In the genomic region with DNA sequence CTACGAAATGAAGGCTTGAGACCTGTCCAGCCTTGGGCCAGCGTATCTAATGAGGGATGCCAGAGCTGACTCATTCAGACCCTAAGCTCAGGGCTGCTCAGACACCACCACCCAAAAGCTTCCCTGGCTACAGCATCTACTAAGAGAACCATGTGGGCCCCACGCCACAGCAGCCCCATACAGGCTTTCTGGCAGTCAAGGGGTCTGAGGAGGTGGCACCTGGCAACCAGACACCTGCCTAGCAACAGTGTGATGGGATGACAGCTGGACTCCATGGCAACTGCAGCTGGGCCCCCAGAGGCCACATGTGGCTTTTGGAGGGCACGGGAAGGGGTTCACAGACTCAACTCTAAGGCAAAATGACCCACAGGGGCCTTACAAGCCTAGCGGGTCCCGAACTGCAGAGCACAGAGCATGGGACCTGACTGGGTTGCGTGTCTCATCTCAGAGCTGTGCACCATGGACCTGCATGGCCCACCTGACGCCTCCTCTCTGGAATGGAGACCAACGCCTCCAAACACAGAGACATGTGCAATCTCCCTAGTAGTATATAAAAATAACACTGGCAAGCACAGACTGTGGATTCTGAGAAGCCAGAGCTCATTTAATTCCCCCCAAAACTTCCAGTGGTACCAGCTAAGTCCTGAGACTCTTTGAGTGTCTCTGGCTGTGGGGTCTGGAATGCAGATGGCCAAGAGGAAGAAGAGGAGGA, we compare ENCODE assay signal across 13 mouse cellular contexts. TPM values are rescaled to one million over a fixed set of nuclear protein-coding genes. Genes with fewer than 3 reads are reported as not detected.
DNase-seq lines count a peak whose midpoint lies in the region; ATAC-seq and TF ChIP-seq lines count a peak whose summit lies in the region.
"Had no signal": no experiment of that assay in that cellular context is flagged by ENCODE, and none has a peak within 500 bp of the region (broad histone marks: within the 10 kb centered on the region; RNA-seq: fewer than 3 reads in every experiment).

No protein-coding gene starts in this region.

- peak; percentile 59 for DNase-seq in brain, adult 2 months (ENCODE audit: low read depth, low spot score)
- DNase-seq in embryonic facial prominence, embryonic 10.5 days (ENCODE audit: low spot score), result peak; percentile 57
- DNase-seq in midbrain, postnatal 0 days (ENCODE audit: low spot score), result peak; percentile 51
- no peak for DNase-seq in kidney, adult 2 months
- no peak for DNase-seq in spleen, postnatal 36 days (ENCODE audit: low spot score in 2 of 2)
- no peak for DNase-seq in cerebellum, postnatal 25 days
- DNase-seq: gastrocnemius, adult 2 months; heart, postnatal 36 days; kidney, postnatal 36 days; right cerebral cortex, postnatal 25 days had no signal

- ATAC-seq in hindbrain, embryonic 13.5 days (ENCODE audit: low FRiP score), result 0 out of 2 replicates have a peak, but pooled peaks have one; percentile 12
- ATAC-seq in midbrain, postnatal 0 days (ENCODE audit: low FRiP score), result peak; percentile 67; the same call in 1 of the 2 replicates
- ATAC-seq in kidney, embryonic 14.5 days (ENCODE audit: low FRiP score, low TSS enrichment), result no peak

- no peak for TF ChIP-seq POLR2A in kidney, adult 2 months (IDR thresholded peaks at IDR 0.05; ENCODE audit: low read depth, low read length)

- H3K9me3 ChIP-seq in embryonic facial prominence, embryonic 10.5 days, result no peaks in the 10 kb centered on the region
- no peaks in the 10 kb centered on the region for H3K9me3 ChIP-seq in hindbrain, embryonic 13.5 days
- no peaks in the 10 kb centered on the region for H3K9me3 ChIP-seq in midbrain, postnatal 0 days (ENCODE audit: low read length)
- H3K9me3 ChIP-seq in kidney, embryonic 14.5 days (ENCODE audit: control insufficient read depth, low read length), result no peaks in the 10 kb centered on the region

- peak overlapping the region; percentile 80 for H3K27ac ChIP-seq in embryonic facial prominence, embryonic 10.5 days (replicated peaks)
- H3K27ac ChIP-seq in hindbrain, embryonic 13.5 days, result peak overlapping the region; percentile 73
- H3K27ac ChIP-seq in midbrain, postnatal 0 days (ENCODE audit: low read depth, low read length), result no peak overlapping the region; the same call in 1 of the 2 replicates
- no peak overlapping the region for H3K27ac ChIP-seq in kidney, adult 2 months (ENCODE audit: insufficient read depth, low read depth, low read length)
- H3K27ac ChIP-seq in kidney, embryonic 14.5 days (ENCODE audit: low read depth, low read length), result no peak overlapping the region
- H3K27ac ChIP-seq: gastrocnemius, adult 2 months had no signal

- peak overlapping the region; percentile 5; the same call in 1 of the 2 replicates for H3K9ac ChIP-seq in hindbrain, embryonic 13.5 days
- H3K9ac ChIP-seq in midbrain, postnatal 0 days (replicated peaks; ENCODE audit: low read length, poor library complexity, severe bottlenecking), result no peak overlapping the region
- H3K9ac ChIP-seq in kidney, embryonic 14.5 days (ENCODE audit: low read depth, low read length), result no peak overlapping the region

- H3K4me1 ChIP-seq in embryonic facial prominence, embryonic 10.5 days, result peaks cover 76% of the 10 kb centered on the region
- H3K4me1 ChIP-seq in hindbrain, embryonic 13.5 days (replicated peaks), result peaks cover 81% of the 10 kb centered on the region
- peaks cover 8% of the 10 kb centered on the region; the same call in 1 of the 2 replicates for H3K4me1 ChIP-seq in midbrain, postnatal 0 days (ENCODE audit: insufficient read depth, low read length)
- no peaks in the 10 kb centered on the region; the same call in 1 of the 2 replicates for H3K4me1 ChIP-seq in kidney, adult 2 months (ENCODE audit: control insufficient read depth, insufficient read depth, low read length)
- H3K4me1 ChIP-seq in kidney, embryonic 14.5 days (ENCODE audit: control insufficient read depth, insufficient read depth, low read length), result peaks cover 7% of the 10 kb centered on the region; the same call in 1 of the 2 replicates

- 76% methylated on average over 9 of the region's 9 CpGs for WGBS in embryonic facial prominence, embryonic 10.5 days
- WGBS in hindbrain, embryonic 13.5 days, result 47% methylated on average over 9 of the region's 9 CpGs
- 59% methylated on average over 9 of the region's 9 CpGs for WGBS in midbrain, postnatal 0 days
- 92% methylated on average over 9 of the region's 9 CpGs for WGBS in kidney, adult 2 months
- 81% methylated on average over 9 of the region's 9 CpGs for WGBS in kidney, embryonic 14.5 days

- no peak for TF ChIP-seq CTCF in midbrain, postnatal 0 days (IDR thresholded peaks at IDR 0.05)
- no peak for TF ChIP-seq CTCF in kidney, adult 2 months (conservative IDR thresholded peaks at IDR 0.05; ENCODE audit: insufficient read depth, insufficient read length, low read depth, low read length)

- no peak overlapping the region for H3K4me3 ChIP-seq in embryonic facial prominence, embryonic 10.5 days
- no peak overlapping the region for H3K4me3 ChIP-seq in hindbrain, embryonic 13.5 days
- no peak overlapping the region for H3K4me3 ChIP-seq in midbrain, postnatal 0 days (ENCODE audit: low read depth, low read length)
- H3K4me3 ChIP-seq in kidney, adult 2 months (ENCODE audit: insufficient read depth, low read depth, low read length), result no peak overlapping the region
- H3K4me3 ChIP-seq in kidney, embryonic 14.5 days (ENCODE audit: low read length), result no peak overlapping the region
- H3K4me3 ChIP-seq: gastrocnemius, adult 2 months had no signal

- no peaks in the 10 kb centered on the region for H3K27me3 ChIP-seq in embryonic facial prominence, embryonic 10.5 days (replicated peaks; ENCODE audit: low read depth, poor library complexity, severe bottlenecking)
- no peaks in the 10 kb centered on the region for H3K27me3 ChIP-seq in hindbrain, embryonic 13.5 days
- H3K27me3 ChIP-seq in midbrain, postnatal 0 days (ENCODE audit: insufficient read depth, low read length), result no peaks in the 10 kb centered on the region
- no peaks in the 10 kb centered on the region for H3K27me3 ChIP-seq in kidney, adult 2 months (replicated peaks; ENCODE audit: control insufficient read depth, insufficient read depth, low read length)
- no peaks in the 10 kb centered on the region for H3K27me3 ChIP-seq in kidney, embryonic 14.5 days (ENCODE audit: control insufficient read depth, insufficient read depth, low read length)

- no peaks in the 10 kb centered on the region for H3K36me3 ChIP-seq in embryonic facial prominence, embryonic 10.5 days (replicated peaks)
- H3K36me3 ChIP-seq in hindbrain, embryonic 13.5 days, result no peaks in the 10 kb centered on the region
- no peaks in the 10 kb centered on the region for H3K36me3 ChIP-seq in midbrain, postnatal 0 days (ENCODE audit: insufficient read depth, low read length)
- no peaks in the 10 kb centered on the region for H3K36me3 ChIP-seq in kidney, adult 2 months (ENCODE audit: control insufficient read depth, insufficient read depth, low read length)
- H3K36me3 ChIP-seq in kidney, embryonic 14.5 days (ENCODE audit: control insufficient read depth, insufficient read depth, low read length), result no peaks in the 10 kb centered on the region

- no peak overlapping the region for H3K4me2 ChIP-seq in hindbrain, embryonic 13.5 days
- no peak overlapping the region for H3K4me2 ChIP-seq in midbrain, postnatal 0 days (ENCODE audit: low read depth, low read length, poor library complexity, severe bottlenecking)
- no peak overlapping the region for H3K4me2 ChIP-seq in kidney, embryonic 14.5 days (replicated peaks; ENCODE audit: low read depth, low read length)
- H3K4me2 ChIP-seq: liver, embryonic 11.5 days had no signal

RNA-seq across cellular contexts. Expression of gene Prex1, which starts 50.2 kb away (rescaled TPM):
- polyA plus RNA-seq in embryonic facial prominence, embryonic 10.5 days (2016; fragmentation: Nextera tagmentation; extraction: Ambion mirVana), result 32.6 and 35.2 TPM in 2 replicates
- 24.7 and 29.7 TPM in 2 replicates for polyA plus RNA-seq in hindbrain, embryonic 13.5 days (2015; fragmentation: Nextera tagmentation; extraction: Ambion mirVana)
- total RNA-seq in midbrain, postnatal 0 days (2014; rRNA removed), result 37.1 and 53.8 TPM in 2 replicates
- 17.4 and 18.0 TPM in 2 replicates for polyA plus RNA-seq in midbrain, postnatal 0 days (2015; fragmentation: Nextera tagmentation; extraction: Ambion mirVana)
- polyA plus RNA-seq in kidney, adult 2 months (2012; rRNA removed), result 12.2 and 14.5 TPM in 2 replicates
- polyA plus RNA-seq in kidney, embryonic 14.5 days (2014; fragmentation: Nextera tagmentation; extraction: Ambion mirVana), result 12.9 and 16.9 TPM in 2 replicates

Comparison
In these comparisons a context has a peak if more than half of its experiments do, and no peak if none do; other contexts are left out.
1. DNase-seq: peak in brain, adult 2 months (single experiment), embryonic facial prominence, embryonic 10.5 days (single experiment) and midbrain, postnatal 0 days (single experiment); none in kidney, adult 2 months (single experiment), spleen, postnatal 36 days (0 of 2) and cerebellum, postnatal 25 days (0 of 2).
2. H3K27ac ChIP-seq: peak in embryonic facial prominence, embryonic 10.5 days (single experiment) and hindbrain, embryonic 13.5 days (single experiment); none in midbrain, postnatal 0 days (single experiment), kidney, adult 2 months (single experiment) and kidney, embryonic 14.5 days (single experiment).